Mouse (Mus musculus): Measurements from ENCODE around the gene Rnf40.

Rnf40 gene

GRCm38 (mm10) chr7:127652050-127652449 lies 63.5 kb downstream of the Rnf40 start:
- DNase-seq = no peak

GRCm38 (mm10) chr7:127654318-127654717 lies 65.8 kb downstream of the Rnf40 start:
- DNase-seq = no peak
